Mouse (Mus musculus) cortical plate, adult 2 months (tissue): ENCODE measurements around the gene Prss21. TPM values are rescaled to one million over a fixed set of nuclear protein-coding genes. Genes with fewer than 3 reads are reported as not detected.
A peak's percentile ranks its signal among the peaks of the same experiment; 100 is the strongest.
"Not testable (repeated sequence)": the region's sequence is repeated elsewhere in the genome, so short reads cannot be mapped to it uniquely, and the experiment has no call there.

Experiments
- H3K27ac ChIP-seq: fragments of 200-500 bp; 2 replicates; pipeline ENCODE4 v1.5.1; 2012; ENCODE audit warnings: low read length, control low read depth, inconsistent platforms; ENCODE audit not compliant: insufficient read depth
- H3K4me1 ChIP-seq: fragments of 200-500 bp; 2 replicates; pipeline ENCODE4 v1.6.1; 2011; ENCODE audit warnings: low read length; ENCODE audit not compliant: control insufficient read depth, insufficient read depth
- H3K4me3 ChIP-seq: fragments of 200-500 bp; 2 replicates; pipeline ENCODE4 v1.5.1; 2011; ENCODE audit warnings: mild to moderate bottlenecking, low read length, control low read depth; ENCODE audit not compliant: insufficient read depth
- CTCF ChIP-seq: fragments of 200-500 bp; IDR thresholded peaks from 2 replicates; pipeline ENCODE4 v1.5.1; 2011; ENCODE audit warnings: mild to moderate bottlenecking, control low read depth, low read length; ENCODE audit not compliant: insufficient read depth; ENCODE audit errors: extremely low read depth
- POLR2A ChIP-seq: fragments of 200-500 bp; IDR thresholded peaks from 2 replicates; pipeline ENCODE4 v1.6.1; 2011; ENCODE audit warnings: mild to moderate bottlenecking, low read length, control low read depth; ENCODE audit not compliant: insufficient read depth; ENCODE audit errors: extremely low read depth
- polyA plus RNA-seq: library from polyadenylated mRNA; depleted of rRNA; stranded (reverse); fragments of >200 nt; gene quantifications from 2 replicates; pipeline ENCODE4 v1.2.3, GENCODE M21; 2012; rRNA removed

Gene Prss21
- polyA plus RNA-seq, 1 experiment, result not detected

DNA sequence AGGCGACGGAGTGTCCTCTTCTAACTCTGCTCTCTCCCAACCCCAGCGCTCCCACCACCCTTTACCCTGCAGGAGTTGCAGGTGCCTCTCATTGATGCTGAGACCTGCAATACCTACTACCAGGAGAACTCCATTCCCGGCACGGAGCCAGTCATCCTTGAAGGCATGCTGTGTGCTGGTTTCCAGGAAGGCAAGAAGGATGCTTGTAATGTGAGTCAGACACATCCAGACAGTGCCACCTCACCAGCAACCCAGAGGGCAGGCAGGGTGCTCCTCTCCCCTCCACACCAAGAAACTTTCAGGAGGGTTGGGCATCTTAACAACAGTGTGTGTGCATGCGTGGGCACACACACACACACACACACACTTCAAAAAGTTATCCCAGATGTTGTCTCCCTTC lies 10.7 kb upstream of the Prss21 start:
- TF ChIP-seq POLR2A (no peak), CTCF (no peak)
- H3K4me3 ChIP-seq, result no peak overlapping the region
- no peaks in the 10 kb centered on the region for H3K4me1 ChIP-seq
- H3K27ac ChIP-seq, result no peak overlapping the region

- no peak overlapping the region for H3K4me3 ChIP-seq
- H3K4me1 ChIP-seq, result no peaks in the 10 kb centered on the region
- no peak overlapping the region for H3K27ac ChIP-seq
- TF ChIP-seq POLR2A (no peak), CTCF (no peak)
Measured at GRCm38 (mm10) chr17:23857913-23858312, 9.9 kb upstream of the Prss21 start.

- TF ChIP-seq CTCF, result no peak
- TF ChIP-seq POLR2A, result no peak
- Histone ChIP-seq H3K4me1 (no peaks in the 10 kb centered on the region), H3K27ac (no peak overlapping the region), H3K4me3 (no peak overlapping the region)
Measured at GRCm38 (mm10) chr17:23862926-23863325, 4.9 kb upstream of the Prss21 start.

- TF ChIP-seq POLR2A (no peak), CTCF (no peak)
- H3K4me3 ChIP-seq, result no peak overlapping the region
- H3K4me1 ChIP-seq, result no peaks in the 10 kb centered on the region
- H3K27ac ChIP-seq, result no peak overlapping the region
Measured at GRCm38 (mm10) chr17:23868513-23868912, 657 bp downstream of the Prss21 start.

DNA sequence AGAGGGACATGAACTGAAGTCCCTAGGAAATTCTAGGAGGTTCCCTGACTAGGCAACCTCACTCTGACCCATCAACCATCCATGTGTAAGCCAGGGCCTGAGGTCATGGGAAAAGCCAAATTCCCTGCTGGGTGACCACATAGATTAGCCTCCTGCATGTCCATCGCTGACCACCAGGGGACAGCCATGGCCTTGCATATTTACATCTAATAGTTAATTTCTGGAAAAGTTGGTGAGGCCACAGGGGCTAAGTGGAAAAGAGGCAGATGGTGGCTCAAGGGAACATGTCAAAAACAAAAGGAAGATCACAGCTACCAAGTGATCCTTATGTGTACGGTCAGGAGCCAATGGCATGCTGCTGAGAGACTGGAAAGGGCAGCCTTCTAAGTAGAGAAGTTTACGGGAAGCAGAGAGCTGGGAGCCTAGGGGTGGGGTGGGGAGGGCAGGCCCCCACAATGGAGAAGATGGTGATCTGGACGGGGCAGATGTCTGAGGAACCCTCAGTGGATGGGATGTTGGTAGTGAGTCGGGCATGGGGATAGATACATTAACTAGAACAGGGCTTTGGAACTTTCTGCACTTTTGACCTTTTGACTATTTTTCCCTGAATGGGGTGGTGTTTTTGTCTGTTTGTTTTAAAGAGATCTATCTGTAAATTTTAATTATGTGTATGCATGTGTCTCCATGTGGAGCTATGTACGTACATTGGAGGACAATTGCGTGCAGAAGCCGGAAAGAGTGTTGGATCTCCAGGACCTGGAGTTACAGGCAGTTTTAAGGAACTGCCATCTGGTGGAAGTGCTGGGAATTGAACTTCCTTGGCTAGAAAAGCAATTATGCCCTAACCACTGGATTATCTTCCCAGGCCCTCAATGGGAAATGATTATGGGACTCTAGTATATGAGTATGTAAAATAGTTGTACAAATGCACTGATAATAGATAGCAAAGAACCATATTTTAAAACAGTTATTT lies 6.3 kb downstream of the Prss21 start:
- Histone ChIP-seq H3K27ac (no peak overlapping the region), H3K4me1 (no peaks in the 10 kb centered on the region), H3K4me3 (no peak overlapping the region)
- peak; percentile 66 for TF ChIP-seq CTCF
- no peak for TF ChIP-seq POLR2A

GRCm38 (mm10) chr17:23876741-23877140 lies 8.9 kb downstream of the Prss21 start:
- Histone ChIP-seq H3K4me3 (no peak overlapping the region), H3K27ac (no peak overlapping the region), H3K4me1 (no peaks in the 10 kb centered on the region)
- TF ChIP-seq POLR2A (no peak), CTCF (no peak)

- Histone ChIP-seq H3K4me3 (no peak overlapping the region), H3K27ac (no peak overlapping the region), H3K4me1 (no peaks in the 10 kb centered on the region)
- TF ChIP-seq POLR2A (no peak), CTCF (no peak)
Measured at GRCm38 (mm10) chr17:23877166-23877565, 9.3 kb downstream of the Prss21 start.

- H3K27ac ChIP-seq, H3K4me1 ChIP-seq, H3K4me3 ChIP-seq: not testable (repeated sequence)
Measured at GRCm38 (mm10) chr17:23880576-23880975, 12.7 kb downstream of the Prss21 start, which contains the start of the genes Dcpp1 and Dcpp2. Gene Dcpp1 (plus strand): TSS chr17:23880876. Gene Dcpp2 (plus strand): TSS chr17:23880880.

- not testable (repeated sequence) for H3K4me1 ChIP-seq, H3K4me3 ChIP-seq
Measured at GRCm38 (mm10) chr17:23917158-23917557, 49.3 kb downstream of the Prss21 start, which contains the start of gene Dcpp3. Gene Dcpp3 (plus strand): TSS chr17:23917458.

More at GRCm38 (mm10) chr17:23917158-23917557, 49.3 kb downstream of the Prss21 start, which contains the start of gene Dcpp3:
- not testable (repeated sequence) for H3K27ac ChIP-seq

Other genes starting within 250 kb of the Prss21 start
- 0.23 and 0.28 TPM in 2 replicates for gene Mmp25, start 222.8 kb upstream of the Prss21 start, polyA plus RNA-seq
- gene Bicdl2, start 207.6 kb upstream of the Prss21 start, polyA plus RNA-seq, result 0.10 TPM in 1 of 2 replicates, not detected in the other
- 137 and 139 TPM in 2 replicates for gene Hcfc1r1, start 194.5 kb upstream of the Prss21 start, polyA plus RNA-seq
- gene Thoc6, start 194.2 kb upstream of the Prss21 start, polyA plus RNA-seq, result 8.5 and 8.8 TPM in 2 replicates
- gene Tnfrsf12a, start 190.6 kb upstream of the Prss21 start, polyA plus RNA-seq, result 2.7 and 4.2 TPM in 2 replicates
- gene Cldn6, start 188.8 kb upstream of the Prss21 start, polyA plus RNA-seq, result 0.09 TPM in 1 of 2 replicates, not detected in the other
- gene Cldn9, start 184.0 kb upstream of the Prss21 start, polyA plus RNA-seq, result 0.13 and 0.21 TPM in 2 replicates
- gene 1520401A03Rik, start 145.3 kb upstream of the Prss21 start, polyA plus RNA-seq, result 0.21 TPM in 2 replicates
- 10.3 and 10.6 TPM in 2 replicates for gene Pkmyt1, start 141.7 kb upstream of the Prss21 start, polyA plus RNA-seq
- 61.8 and 65.7 TPM in 2 replicates for gene Paqr4, start 127.2 kb upstream of the Prss21 start, polyA plus RNA-seq
- 0.85 and 0.96 TPM in 2 replicates for gene Kremen2, start 122.2 kb upstream of the Prss21 start, polyA plus RNA-seq
- 257 and 259 TPM in 2 replicates for gene Flywch1, start 96.5 kb upstream of the Prss21 start, polyA plus RNA-seq
- gene Flywch2, start 82.0 kb upstream of the Prss21 start, polyA plus RNA-seq, result 27.2 and 28.8 TPM in 2 replicates
- gene Srrm2, start 77.5 kb upstream of the Prss21 start, polyA plus RNA-seq, result 640 and 696 TPM in 2 replicates
- 547 and 628 TPM in 2 replicates for gene Elob, start 38.9 kb upstream of the Prss21 start, polyA plus RNA-seq
- gene Prss33, start 32.0 kb upstream of the Prss21 start, polyA plus RNA-seq, result not detected in 2 replicates
- gene Prss32, start 24.2 kb upstream of the Prss21 start, polyA plus RNA-seq, result not detected in 2 replicates
- gene Prss41, start 23.9 kb upstream of the Prss21 start, polyA plus RNA-seq, result 0.23 and 0.29 TPM in 2 replicates
- not detected in 2 replicates for gene Dcpp1, start 12.8 kb downstream of the Prss21 start, polyA plus RNA-seq
- not detected in 2 replicates for gene Dcpp2, start 12.8 kb downstream of the Prss21 start, polyA plus RNA-seq
- gene Dcpp3, start 49.4 kb downstream of the Prss21 start, polyA plus RNA-seq, result not detected in 2 replicates
- gene Sbp, start 73.6 kb downstream of the Prss21 start, polyA plus RNA-seq, result not detected in 2 replicates
- not detected in 2 replicates for gene Sbpl, start 87.2 kb downstream of the Prss21 start, polyA plus RNA-seq
- 0.46 and 0.47 TPM in 2 replicates for gene Prss30, start 112.5 kb downstream of the Prss21 start, polyA plus RNA-seq
- 1.6 and 1.7 TPM in 2 replicates for gene Prss22, start 130.0 kb downstream of the Prss21 start, polyA plus RNA-seq
- 0.08 TPM in 1 of 2 replicates, not detected in the other for gene Prss27, start 170.1 kb downstream of the Prss21 start, polyA plus RNA-seq
- 23.5 and 25.1 TPM in 2 replicates for gene Kctd5, start 205.4 kb downstream of the Prss21 start, polyA plus RNA-seq